Mouse (Mus musculus): ENCODE measurements around the gene Tcp11l2. TPM values are rescaled to one million over a fixed set of nuclear protein-coding genes. Genes with fewer than 3 reads are reported as not detected.
A peak's percentile ranks its signal among the peaks of the same experiment; 100 is the strongest.

Tcp11l2 gene
- total and polyA plus RNA-seq, 2 experiments from 2014 or later: 10.5 to 15.0 TPM

DNA sequence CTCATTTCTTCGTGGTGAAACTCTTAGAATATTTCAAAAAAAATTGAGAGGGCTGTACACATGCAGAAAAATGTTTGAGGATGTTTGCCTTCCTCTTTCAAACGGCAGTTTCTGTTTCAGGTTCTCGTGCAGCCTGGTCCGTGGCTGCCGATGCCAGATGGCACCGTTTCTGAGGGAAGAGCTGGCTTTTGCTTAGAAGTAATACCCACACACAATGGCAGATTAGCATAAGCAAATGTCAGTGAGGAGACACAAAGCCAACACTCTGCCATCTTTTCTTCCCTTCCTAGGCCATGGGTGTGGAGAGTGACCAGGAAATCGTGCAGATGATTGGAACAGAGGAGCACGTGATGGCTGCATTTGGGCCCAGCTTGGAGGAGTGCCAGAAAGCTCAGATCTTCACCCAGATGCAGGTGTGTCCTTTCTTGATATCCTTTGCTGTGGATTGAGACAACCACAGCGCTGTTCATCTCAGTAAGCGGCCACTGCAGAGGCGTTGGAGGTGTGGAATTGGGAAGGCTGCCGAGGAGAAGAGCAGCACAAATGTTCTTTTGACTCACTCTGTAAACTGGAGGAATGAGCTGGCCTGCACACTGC, 70.2 kb downstream of the Tcp11l2 start:
- Histone ChIP-seq H3K9me3 (ENCODE audit: low read length) (no peaks in the 10 kb centered on the region), H3K27me3 (ENCODE audit: insufficient read depth, low read length) (no peaks in the 10 kb centered on the region), H3K4me1 (ENCODE audit: insufficient read depth, low read length) (no peaks in the 10 kb centered on the region), H3K9ac (replicated peaks; ENCODE audit: low read length, poor library complexity, severe bottlenecking) (no peak overlapping the region), H3K4me2 (ENCODE audit: low read depth, low read length, poor library complexity, severe bottlenecking) (no peak overlapping the region), H3K36me3 (ENCODE audit: insufficient read depth, low read length) (peaks cover 13% of the 10 kb centered on the region; the same call in 1 of the 2 replicates), H3K4me3 (ENCODE audit: low read depth, low read length) (no peak overlapping the region), H3K27ac (ENCODE audit: low read depth, low read length) (no peak overlapping the region)
- DNase-seq (ENCODE audit: low spot score) (peak; percentile 65), ATAC-seq (ENCODE audit: low FRiP score) (0 out of 2 replicates have a peak, but pooled peaks have one; percentile 44)
- no peak for TF ChIP-seq CTCF (IDR thresholded peaks at IDR 0.05)
- WGBS: 62% methylated on average over 12 of the region's 12 CpGs

GRCm38 (mm10) chr10:84647264-84647663, 70.8 kb downstream of the Tcp11l2 start:
- H3K27ac ChIP-seq (ENCODE audit: low read depth, low read length): no peak overlapping the region
- DNase-seq (ENCODE audit: low spot score) (no peak), ATAC-seq (ENCODE audit: low FRiP score) (no peak)
- H3K27me3 ChIP-seq (ENCODE audit: insufficient read depth, low read length): no peaks in the 10 kb centered on the region
- TF ChIP-seq CTCF (IDR thresholded peaks at IDR 0.05): no peak
- no peaks in the 10 kb centered on the region for H3K4me1 ChIP-seq (ENCODE audit: insufficient read depth, low read length)
- no peaks in the 10 kb centered on the region for H3K9me3 ChIP-seq (ENCODE audit: low read length)
- WGBS: 83% methylated on average over 5 of the region's 5 CpGs
- no peak overlapping the region for H3K9ac ChIP-seq (replicated peaks; ENCODE audit: low read length, poor library complexity, severe bottlenecking)
- H3K36me3 ChIP-seq (ENCODE audit: insufficient read depth, low read length): peaks cover 13% of the 10 kb centered on the region; the same call in 1 of the 2 replicates
- H3K4me2 ChIP-seq (ENCODE audit: low read depth, low read length, poor library complexity, severe bottlenecking): no peak overlapping the region
- no peak overlapping the region for H3K4me3 ChIP-seq (ENCODE audit: low read depth, low read length)

DNA sequence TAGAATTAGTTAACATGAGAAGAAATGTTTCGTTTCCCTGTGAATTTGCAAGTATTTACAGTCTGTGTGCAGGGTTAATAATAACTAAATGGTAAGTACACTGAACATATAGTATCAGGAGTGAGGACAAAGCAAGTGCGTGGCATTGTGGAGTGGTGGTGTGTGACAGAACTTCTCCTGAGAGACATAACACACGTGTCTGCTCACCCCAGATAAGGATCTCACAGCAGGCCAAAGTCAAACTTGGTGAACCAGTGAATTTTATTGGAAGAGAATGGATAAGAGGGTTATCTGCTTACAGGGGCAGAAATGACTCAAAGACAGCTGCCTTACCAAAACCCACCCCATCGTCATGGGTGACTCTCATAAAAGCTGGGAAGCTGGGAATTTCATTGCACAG, 72.5 kb downstream of the Tcp11l2 start:
- 76% methylated on average over 4 of the region's 4 CpGs for WGBS
- no peak for ATAC-seq (ENCODE audit: low FRiP score)
- Histone ChIP-seq H3K4me3 (ENCODE audit: low read depth, low read length) (no peak overlapping the region), H3K4me1 (ENCODE audit: insufficient read depth, low read length) (no peaks in the 10 kb centered on the region), H3K9ac (replicated peaks; ENCODE audit: low read length, poor library complexity, severe bottlenecking) (no peak overlapping the region), H3K4me2 (ENCODE audit: low read depth, low read length, poor library complexity, severe bottlenecking) (no peak overlapping the region), H3K27ac (ENCODE audit: low read depth, low read length) (no peak overlapping the region), H3K27me3 (ENCODE audit: insufficient read depth, low read length) (no peaks in the 10 kb centered on the region), H3K9me3 (ENCODE audit: low read length) (no peaks in the 10 kb centered on the region), H3K36me3 (ENCODE audit: insufficient read depth, low read length) (peaks cover 19% of the 10 kb centered on the region; the same call in 1 of the 2 replicates)
- DNase-seq (ENCODE audit: low spot score): no peak
- TF ChIP-seq CTCF (IDR thresholded peaks at IDR 0.05): no peak

GRCm38 (mm10) chr10:84654029-84654428, 77.6 kb downstream of the Tcp11l2 start:
- no peaks in the 10 kb centered on the region for H3K4me1 ChIP-seq (ENCODE audit: insufficient read depth, low read length)
- no peak overlapping the region for H3K4me2 ChIP-seq (ENCODE audit: low read depth, low read length, poor library complexity, severe bottlenecking)
- DNase-seq (ENCODE audit: low spot score) (no peak), ATAC-seq (ENCODE audit: low FRiP score) (no peak)
- H3K9ac ChIP-seq (replicated peaks; ENCODE audit: low read length, poor library complexity, severe bottlenecking): no peak overlapping the region
- H3K27me3 ChIP-seq (ENCODE audit: insufficient read depth, low read length): no peaks in the 10 kb centered on the region
- peaks cover 6% of the 10 kb centered on the region; the same call in 1 of the 2 replicates for H3K36me3 ChIP-seq (ENCODE audit: insufficient read depth, low read length)
- no peaks in the 10 kb centered on the region for H3K9me3 ChIP-seq (ENCODE audit: low read length)
- no peak overlapping the region for H3K27ac ChIP-seq (ENCODE audit: low read depth, low read length)
- H3K4me3 ChIP-seq (ENCODE audit: low read depth, low read length): no peak overlapping the region
- WGBS: 71% methylated on average over 4 of the region's 4 CpGs
- no peak for TF ChIP-seq CTCF (IDR thresholded peaks at IDR 0.05)

- Histone ChIP-seq H3K36me3 (ENCODE audit: insufficient read depth, low read length) (peaks cover 6% of the 10 kb centered on the region; the same call in 1 of the 2 replicates), H3K4me3 (ENCODE audit: low read depth, low read length) (no peak overlapping the region), H3K9me3 (ENCODE audit: low read length) (no peaks in the 10 kb centered on the region), H3K4me1 (ENCODE audit: insufficient read depth, low read length) (no peaks in the 10 kb centered on the region), H3K9ac (replicated peaks; ENCODE audit: low read length, poor library complexity, severe bottlenecking) (no peak overlapping the region), H3K27ac (ENCODE audit: low read depth, low read length) (no peak overlapping the region), H3K4me2 (ENCODE audit: low read depth, low read length, poor library complexity, severe bottlenecking) (no peak overlapping the region), H3K27me3 (ENCODE audit: insufficient read depth, low read length) (no peaks in the 10 kb centered on the region)
- ATAC-seq (ENCODE audit: low FRiP score) (no peak), DNase-seq (ENCODE audit: low spot score) (no peak)
- 89% methylated on average over 4 of the region's 4 CpGs for WGBS
- no peak for TF ChIP-seq CTCF (IDR thresholded peaks at IDR 0.05)
Measured at GRCm38 (mm10) chr10:84654731-84655130, 78.3 kb downstream of the Tcp11l2 start.

DNA sequence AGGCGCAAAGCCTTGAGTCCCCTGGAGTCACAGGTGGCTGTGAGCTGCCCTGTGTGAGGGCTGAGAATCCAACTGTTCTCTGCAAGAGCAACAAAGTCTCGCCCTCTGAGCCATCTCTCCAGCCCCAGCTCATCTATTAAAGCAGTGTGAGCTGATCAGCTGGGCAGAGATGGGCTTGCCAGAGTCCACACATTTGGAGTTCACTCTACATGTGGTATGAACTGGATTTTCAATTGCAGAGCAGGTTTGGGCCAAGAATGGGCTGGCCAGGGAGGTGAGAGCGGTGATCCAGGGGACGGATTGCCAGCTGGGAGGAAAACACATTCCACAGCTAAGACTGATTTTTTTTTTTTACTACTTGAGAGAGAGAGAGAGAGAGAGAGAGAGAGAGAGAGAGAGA, 80.2 kb downstream of the Tcp11l2 start:
- no peaks in the 10 kb centered on the region for H3K9me3 ChIP-seq (ENCODE audit: low read length)
- H3K36me3 ChIP-seq (ENCODE audit: insufficient read depth, low read length): peaks cover 6% of the 10 kb centered on the region; the same call in 1 of the 2 replicates
- no peaks in the 10 kb centered on the region for H3K27me3 ChIP-seq (ENCODE audit: insufficient read depth, low read length)
- H3K4me3 ChIP-seq (ENCODE audit: low read depth, low read length): no peak overlapping the region
- H3K4me2 ChIP-seq (ENCODE audit: low read depth, low read length, poor library complexity, severe bottlenecking): no peak overlapping the region
- H3K27ac ChIP-seq (ENCODE audit: low read depth, low read length): no peak overlapping the region
- DNase-seq (ENCODE audit: low spot score): no peak
- WGBS: 70% methylated on average over 4 of the region's 4 CpGs
- TF ChIP-seq CTCF (IDR thresholded peaks at IDR 0.05): no peak
- ATAC-seq (ENCODE audit: low FRiP score): no peak
- H3K4me1 ChIP-seq (ENCODE audit: insufficient read depth, low read length): no peaks in the 10 kb centered on the region
- H3K9ac ChIP-seq (replicated peaks; ENCODE audit: low read length, poor library complexity, severe bottlenecking): no peak overlapping the region

All from midbrain, postnatal 0 days (tissue).